ENCODE assay signal across 8 mouse cellular contexts in the genomic region with DNA sequence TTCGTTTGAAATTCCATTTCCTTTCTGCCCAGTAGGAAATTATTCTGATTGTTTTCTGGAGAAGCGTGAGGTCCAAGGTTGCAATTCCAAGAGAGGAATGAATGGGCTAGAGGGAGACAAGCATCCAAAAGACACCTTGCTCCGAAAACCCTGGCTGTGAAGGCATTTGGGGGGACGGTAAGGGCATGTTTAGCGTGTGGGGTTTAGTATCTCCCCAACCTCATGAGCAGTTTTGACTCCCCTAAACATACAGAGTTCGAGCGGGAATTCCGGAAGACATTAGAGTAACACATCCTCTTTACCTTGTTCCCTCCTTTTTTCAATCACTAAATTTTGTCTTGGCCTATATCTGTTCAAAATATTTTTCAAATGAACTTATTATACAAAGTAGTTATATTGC. TPM values are rescaled to one million over a fixed set of nuclear protein-coding genes. Genes with fewer than 3 reads are reported as not detected.
DNase-seq lines count a peak whose midpoint lies in the region; ATAC-seq and TF ChIP-seq lines count a peak whose summit lies in the region.

No protein-coding gene starts in this region.

- H3K9me3 ChIP-seq in ES-E14 (ENCODE audit: control insufficient read depth, insufficient read depth, low read depth, low read length): no peaks in the 10 kb centered on the region
- no peaks in the 10 kb centered on the region for H3K9me3 ChIP-seq in heart, embryonic 14.5 days (ENCODE audit: control insufficient read depth, low read length)
- no peaks in the 10 kb centered on the region for H3K9me3 ChIP-seq in liver, embryonic 15.5 days (replicated peaks)

- 0% methylated on average over 8 of the region's 8 CpGs for WGBS in heart, embryonic 14.5 days
- WGBS in liver, embryonic 15.5 days (ENCODE audit: insufficient replicate concordance): 2% methylated on average over 8 of the region's 8 CpGs

- peak; percentile 25 to 64 for DNase-seq in heart, adult 18-20 months
- no peak for DNase-seq in heart, postnatal 36 days
- no peak for DNase-seq in ES-E14 (ENCODE audit: low read depth, low spot score)
- no peak for DNase-seq in gastrocnemius, postnatal 4 days (ENCODE audit: low spot score in 2 of 2)
- no peak for DNase-seq in cerebellum, postnatal 36 days
- DNase-seq in adrenal gland, postnatal 4 days (ENCODE audit: low spot score in 2 of 2): no peak

- peak overlapping the region; percentile 86 for H3K4me2 ChIP-seq in heart, embryonic 14.5 days (ENCODE audit: low read length)
- peak overlapping the region; percentile 73 for H3K4me2 ChIP-seq in liver, embryonic 15.5 days

- H3K27me3 ChIP-seq in heart, embryonic 14.5 days (ENCODE audit: control insufficient read depth, insufficient read depth, low read length): no peaks in the 10 kb centered on the region
- peaks cover 98% of the 10 kb centered on the region for H3K27me3 ChIP-seq in liver, embryonic 15.5 days

- intact Hi-C loops in heart, postnatal 36 days (cut with DNase I): loop anchor here (1.0 to 5.0 kb wide), 5 partner anchors 120 to 437 kb away; no protein-coding TSS in a partner anchor

- H3K4me3 ChIP-seq in ES-E14 (ENCODE audit: insufficient read depth in 1 of 2, low read depth in 1 of 2, low read length in 2 of 2, poor library complexity in 1 of 2, severe bottlenecking in 1 of 2): peak overlapping the region; percentile 68 to 80
- H3K4me3 ChIP-seq in heart, embryonic 14.5 days (ENCODE audit: control insufficient read depth in 1 of 2, insufficient read depth in 1 of 2, low read depth in 1 of 2, low read length in 2 of 2): peak overlapping the region; percentile 63 to 77
- peak overlapping the region; percentile 56 for H3K4me3 ChIP-seq in liver, embryonic 15.5 days (replicated peaks)

- H3K27ac ChIP-seq in ES-E14 (ENCODE audit: insufficient read depth, low read depth, low read length, poor library complexity, severe bottlenecking): peak overlapping the region; percentile 95; the same call in 1 of the 2 replicates
- H3K27ac ChIP-seq in heart, embryonic 14.5 days (replicated peaks in 1 of 2; ENCODE audit: control insufficient read depth in 1 of 2, insufficient read depth in 1 of 2, low read depth in 2 of 2, low read length in 2 of 2): peak overlapping the region; percentile 85 to 100
- peak overlapping the region; percentile 83; the same call in 1 of the 2 replicates for H3K27ac ChIP-seq in liver, embryonic 15.5 days (replicated peaks)

- in situ Hi-C loops in ES-E14 (cut with MboI; ENCODE audit: low sequenced_read_pairs in 2 of 2, unreplicated experiment in 2 of 2): loop anchor here in 1 of 2 experiments (10.0 kb wide), 1 partner anchor 140 kb away; no protein-coding TSS in a partner anchor

- peaks cover 5% of the 10 kb centered on the region for H3K36me3 ChIP-seq in ES-E14 (ENCODE audit: control insufficient read depth, insufficient read depth, low read length, poor library complexity, severe bottlenecking)
- no peaks in the 10 kb centered on the region for H3K36me3 ChIP-seq in heart, embryonic 14.5 days (ENCODE audit: control insufficient read depth, insufficient read depth, low read length)
- no peaks in the 10 kb centered on the region for H3K36me3 ChIP-seq in liver, embryonic 15.5 days (replicated peaks)

- H3K9ac ChIP-seq in ES-E14 (ENCODE audit: insufficient read depth, low read depth, low read length, poor library complexity, severe bottlenecking): peak overlapping the region; percentile 97
- peak overlapping the region; percentile 88 for H3K9ac ChIP-seq in heart, embryonic 14.5 days (ENCODE audit: low read length)
- no peak overlapping the region for H3K9ac ChIP-seq in liver, embryonic 15.5 days

- ATAC-seq in heart, embryonic 14.5 days (ENCODE audit: insufficient number of reproducible peaks, insufficient read depth, low FRiP score, low read depth): no peak
- ATAC-seq in liver, embryonic 15.5 days (ENCODE audit: insufficient read depth): no peak

- peaks cover 20 to 26% of the 10 kb centered on the region in 2 experiments for H3K4me1 ChIP-seq in ES-E14 (ENCODE audit: control insufficient read depth in 2 of 2, insufficient read depth in 2 of 2, low read length in 2 of 2, poor library complexity in 1 of 2)
- peaks cover 39 to 52% of the 10 kb centered on the region in 2 experiments for H3K4me1 ChIP-seq in heart, embryonic 14.5 days (ENCODE audit: control insufficient read depth in 2 of 2, insufficient read depth in 2 of 2, low read length in 2 of 2)
- H3K4me1 ChIP-seq in liver, embryonic 15.5 days (replicated peaks): peaks cover 53% of the 10 kb centered on the region

TF ChIP-seq in ES-E14, 5 proteins besides CTCF, POLR2A, EP300 and RAD21:
- no peak for TF ChIP-seq HCFC1 (IDR thresholded peaks at IDR 0.05; ENCODE audit: borderline replicate concordance, insufficient read depth, low read length)
- TF ChIP-seq ZC3H11A (IDR thresholded peaks at IDR 0.05; ENCODE audit: borderline replicate concordance, low read depth, low read length): no peak
- no peak for TF ChIP-seq CHD2 (IDR thresholded peaks at IDR 0.05; ENCODE audit: low read depth, low read length)

RNA-seq across cellular contexts. Expression of a gene that starts 0.4 kb away (rescaled TPM):
- total RNA-seq in heart, adult 18-20 months (2021): 10 to 100 TPM; 14.8 to 18.7 TPM
- total RNA-seq in heart, postnatal 36 days (2021): 10 to 100 TPM; 20.6 to 27.4 TPM
- 17.5 and 19.3 TPM in 2 replicates for total RNA-seq in ES-E14 (2012; rRNA removed)
- polyA plus RNA-seq in heart, embryonic 14.5 days (2014; fragmentation: Nextera tagmentation; extraction: Ambion mirVana): 23.1 and 25.4 TPM in 2 replicates
- polyA plus RNA-seq in liver, embryonic 15.5 days (2015; fragmentation: Nextera tagmentation; extraction: Ambion mirVana): 5.4 and 6.1 TPM in 2 replicates
- total RNA-seq in gastrocnemius, postnatal 4 days (2021): 10 to 100 TPM; 29.5 to 30.0 TPM
- 10 to 100 TPM; 31.4 to 39.1 TPM for total RNA-seq in adrenal gland, postnatal 4 days (2021)

Comparison
In these comparisons a context has a peak if more than half of its experiments do, and no peak if none do; other contexts are left out.
1. DNase-seq: peak in heart, adult 18-20 months (2 of 2); none in heart, postnatal 36 days (0 of 2), ES-E14 (single experiment), gastrocnemius, postnatal 4 days (0 of 2), cerebellum, postnatal 36 days (0 of 2) and adrenal gland, postnatal 4 days (0 of 2).
2. Peak in every context shown above with its lines, with median percentiles within 50 percentile points of each other: H3K27ac ChIP-seq and H3K4me3 ChIP-seq.